Mouse (Mus musculus) brain, embryonic 14.5 days (tissue): Measurements from ENCODE around the gene Ttc28. TPM values are rescaled to one million over a fixed set of nuclear protein-coding genes. Genes with fewer than 3 reads are reported as not detected.

ENCODE experiments used
- DNase-seq: peaks from one replicate; pipeline ENCODE4 v3.0.0-alpha.2; 2011; ENCODE audit warnings: low read depth
- CTCF ChIP-seq: fragments of 200-500 bp; IDR thresholded peaks from 2 replicates; pipeline ENCODE4 v1.5.1; 2012; ENCODE audit warnings: inconsistent platforms, mild to moderate bottlenecking, moderate library complexity, borderline replicate concordance; ENCODE audit not compliant: insufficient read depth, insufficient read length; ENCODE audit errors: extremely low read depth
- POLR2A ChIP-seq: fragments of 200-500 bp; IDR thresholded peaks from 2 replicates; pipeline ENCODE4 v1.6.1; 2012; ENCODE audit warnings: mild to moderate bottlenecking, inconsistent platforms, borderline replicate concordance; ENCODE audit not compliant: poor library complexity, insufficient read depth, insufficient read length, severe bottlenecking; ENCODE audit errors: extremely low read depth
- polyA plus RNA-seq: library from polyadenylated mRNA; depleted of rRNA; stranded (reverse); fragments of >200 nt; gene quantifications from 2 replicates; pipeline ENCODE4 v1.2.3, GENCODE M21; 2012

The Ttc28 gene
- polyA plus RNA-seq, 1 experiment = 39.8 TPM

GRCm38 (mm10) chr5:110890561-110890960, 11.0 kb downstream of the Ttc28 start:
- DNase-seq = no peak
- TF ChIP-seq CTCF (no peak), POLR2A (no peak)

GRCm38 (mm10) chr5:110897114-110897788, 17.6 kb downstream of the Ttc28 start:
- peak; percentile 61 for DNase-seq
- TF ChIP-seq CTCF (no peak), POLR2A (no peak)

GRCm38 (mm10) chr5:110898169-110898568, 18.6 kb downstream of the Ttc28 start:
- TF ChIP-seq CTCF = no peak
- no peak for TF ChIP-seq POLR2A
- DNase-seq = peak; percentile 69

DNA sequence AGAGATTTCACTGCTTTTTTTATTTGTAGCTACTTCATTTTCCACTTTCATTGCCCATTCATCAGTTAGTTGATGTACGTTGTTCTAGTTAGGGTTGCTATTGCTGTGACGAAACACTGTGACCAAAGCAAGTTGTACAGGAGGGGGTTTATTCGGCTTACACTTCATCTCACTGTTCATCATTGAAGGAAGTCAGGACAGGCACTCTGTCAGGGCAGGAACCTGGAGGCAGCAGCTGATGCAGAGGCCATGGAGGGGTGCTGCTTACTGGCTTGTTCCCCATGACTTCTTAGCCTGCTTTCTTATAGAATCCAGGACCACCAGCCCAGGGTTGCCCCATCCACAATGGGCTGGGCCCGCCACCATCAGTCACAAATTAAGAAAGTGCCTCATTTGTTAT, 19.2 kb downstream of the Ttc28 start:
- TF ChIP-seq POLR2A (no peak), CTCF (no peak)
- no peak for DNase-seq

DNA sequence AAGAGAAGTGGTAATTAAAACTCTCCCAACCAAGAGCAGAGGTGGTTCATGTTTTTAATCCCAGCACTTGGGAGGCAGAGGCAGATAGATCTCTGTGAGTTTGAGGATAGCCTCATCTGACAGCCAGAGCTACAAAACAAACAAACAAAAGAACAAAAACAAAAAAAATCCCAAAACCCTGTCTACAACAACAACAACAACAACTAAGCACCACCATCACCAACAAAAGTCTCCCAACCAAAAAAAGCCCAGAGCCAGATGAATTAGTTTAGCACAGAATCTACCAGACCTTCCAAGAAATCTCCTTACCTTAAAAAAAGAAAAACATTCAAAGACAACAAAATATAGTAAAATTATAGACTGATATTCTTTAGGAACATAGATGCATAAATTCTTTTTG, 20.7 kb downstream of the Ttc28 start:
- no peak for DNase-seq

DNA sequence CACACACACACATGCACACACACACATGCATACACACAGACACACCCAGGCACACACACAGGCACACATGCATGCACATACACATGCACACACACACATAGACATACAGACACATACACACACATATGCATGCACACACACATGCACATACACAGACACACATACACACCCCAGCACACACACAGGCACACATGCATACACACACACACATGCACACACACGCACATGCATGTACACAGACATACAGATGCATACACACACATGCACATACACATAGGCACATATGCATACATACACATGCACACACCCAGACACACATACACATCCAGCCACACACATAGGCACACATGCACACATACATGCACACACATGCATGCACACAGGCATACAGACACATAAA, 27.1 kb downstream of the Ttc28 start:
- TF ChIP-seq CTCF = no peak
- TF ChIP-seq POLR2A = no peak
- DNase-seq = no peak

More for the DNA sequence above, 20.7 kb downstream of the Ttc28 start:
- TF ChIP-seq POLR2A = no peak
- no peak for TF ChIP-seq CTCF

DNA sequence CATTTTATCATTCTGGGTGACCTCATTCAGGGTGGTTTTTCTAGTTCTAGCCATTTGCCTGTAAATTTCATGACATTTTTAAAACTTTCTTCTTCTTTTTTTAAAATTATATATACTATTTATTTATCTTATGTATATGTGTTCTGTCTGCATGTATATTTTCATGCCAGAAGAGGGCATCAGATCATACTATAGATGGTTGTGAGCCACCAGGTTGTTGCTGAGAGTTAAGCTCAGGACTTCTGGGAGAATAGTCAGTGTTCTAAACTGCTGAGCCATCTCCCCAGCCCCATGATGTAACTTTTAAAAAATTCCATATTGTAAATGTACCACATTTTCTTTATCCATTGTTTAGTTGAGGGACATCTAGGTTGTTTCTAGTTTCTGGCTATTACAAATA, 29.3 kb downstream of the Ttc28 start:
- TF ChIP-seq CTCF (no peak), POLR2A (no peak)
- peak; percentile 31 for DNase-seq

- TF ChIP-seq CTCF (no peak), POLR2A (no peak)
- no peak for DNase-seq
Observed at GRCm38 (mm10) chr5:110909955-110910589, 30.5 kb downstream of the Ttc28 start.

DNA sequence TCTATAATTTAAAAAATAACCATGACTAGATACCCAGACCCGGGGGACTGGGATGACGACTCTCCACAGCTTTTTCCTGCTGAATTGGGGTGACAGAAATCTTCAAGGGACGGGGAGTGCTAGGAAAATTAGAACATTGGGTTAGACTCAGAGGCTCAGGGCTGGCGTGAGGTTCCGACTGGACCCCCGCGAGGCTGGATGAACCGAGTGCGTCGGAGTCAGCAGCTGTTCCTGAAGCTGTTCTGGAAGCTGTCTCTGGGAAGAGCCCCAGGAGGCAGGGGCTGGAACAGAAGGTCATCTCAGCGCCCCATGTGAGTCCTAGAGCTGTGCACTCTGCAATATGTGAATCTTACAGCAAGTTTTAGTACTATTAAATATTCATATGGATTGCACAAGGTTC, 35.3 kb downstream of the Ttc28 start:
- no peak for DNase-seq
- TF ChIP-seq POLR2A (no peak), CTCF (no peak)

DNA sequence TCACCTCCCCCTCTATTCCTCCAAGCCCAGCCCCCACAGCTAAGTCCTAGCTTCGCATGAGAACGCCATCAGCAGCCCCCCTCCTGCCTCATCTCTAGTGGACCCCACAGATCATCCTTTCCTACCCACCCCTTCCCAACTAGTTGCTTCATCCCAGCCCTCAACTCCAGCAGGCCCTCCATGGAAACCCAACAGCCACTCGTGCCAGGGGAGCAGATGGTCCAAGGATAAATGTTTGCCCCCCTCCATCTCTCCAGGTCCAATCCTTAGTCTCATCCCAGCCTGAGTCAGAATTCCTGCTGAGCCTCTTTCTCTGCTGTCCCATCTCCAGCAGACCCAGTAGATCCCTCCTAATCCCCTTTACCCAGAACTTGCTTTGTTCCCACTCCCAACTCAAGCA, 36.6 kb downstream of the Ttc28 start:
- no peak for DNase-seq
- TF ChIP-seq POLR2A (no peak), CTCF (no peak)

DNA sequence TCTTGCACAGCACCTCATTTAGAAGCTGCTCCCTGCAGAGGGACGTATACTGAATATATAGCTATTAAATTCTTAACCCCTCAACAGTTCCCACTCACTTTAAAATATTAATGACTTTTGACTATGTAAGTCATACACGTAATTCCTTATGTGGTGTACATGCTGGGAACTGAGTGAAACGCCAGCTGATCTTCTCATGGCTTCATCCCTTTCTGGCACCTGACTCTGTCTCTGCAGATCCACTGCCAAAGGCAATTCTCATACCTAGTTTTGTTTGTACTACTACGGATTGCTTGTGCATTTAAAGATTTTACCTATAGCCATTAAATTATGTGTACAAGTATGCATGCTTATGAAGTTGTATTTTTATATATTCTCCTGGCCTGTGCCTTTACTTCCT, 39.9 kb downstream of the Ttc28 start:
- no peak for DNase-seq
- no peak for TF ChIP-seq CTCF
- TF ChIP-seq POLR2A = no peak

GRCm38 (mm10) chr5:110923336-110923735, 43.7 kb downstream of the Ttc28 start:
- peak; percentile 45 for DNase-seq
- TF ChIP-seq CTCF = peak; percentile 25; the same call in 1 of the 2 replicates
- TF ChIP-seq POLR2A = no peak
